Mouse (Mus musculus): ENCODE measurements around the gene Lix1l. TPM values are rescaled to one million over a fixed set of nuclear protein-coding genes. Genes with fewer than 3 reads are reported as not detected.

The Lix1l gene
- polyA plus RNA-seq (2016; fragmentation: Nextera tagmentation; extraction: Ambion mirVana), result 5.7 and 6.8 TPM in 2 replicates

GRCm38 (mm10) chr3:96600639-96601250 lies at the start of gene Lix1l:
Lix1l (plus strand) TSS chr3:96601149.
- peaks cover 28% of the 10 kb centered on the region for H3K27me3 ChIP-seq
- peak within 1 kb of the TSS; percentile 94 for H3K27ac ChIP-seq
- peaks cover 55% of the 10 kb centered on the region for H3K4me1 ChIP-seq (replicated peaks)
- peak within 1 kb of the TSS; percentile 87 for H3K4me3 ChIP-seq (replicated peaks)
- no peaks in the 10 kb centered on the region for H3K9me3 ChIP-seq
- H3K36me3 ChIP-seq, result peaks cover 10% of the 10 kb centered on the region; the same call in 1 of the 2 replicates
- peak; percentile 94 for ATAC-seq (ENCODE audit: insufficient number of reproducible peaks, insufficient read depth, low FRiP score, low TSS enrichment, low read depth)
- H3K4me2 ChIP-seq, result peak within 1 kb of the TSS; percentile 78
- WGBS, result 2% methylated on average over 27 of the region's 27 CpGs
- peak within 1 kb of the TSS; percentile 96 for H3K9ac ChIP-seq (replicated peaks)

GRCm38 (mm10) chr3:96551203-96551602 lies 49.7 kb upstream of the Lix1l start:
- Histone ChIP-seq H3K4me2 (no peak overlapping the region), H3K27ac (peak overlapping the region; percentile 35; the same call in 1 of the 2 replicates), H3K9ac (replicated peaks) (no peak overlapping the region), H3K4me3 (replicated peaks) (no peak overlapping the region), H3K9me3 (no peaks in the 10 kb centered on the region), H3K4me1 (replicated peaks) (peaks cover 28% of the 10 kb centered on the region), H3K27me3 (no peaks in the 10 kb centered on the region), H3K36me3 (no peaks in the 10 kb centered on the region)
- ATAC-seq (ENCODE audit: insufficient number of reproducible peaks, insufficient read depth, low FRiP score, low TSS enrichment, low read depth), result no peak
- 22% methylated on average over 8 of the region's 8 CpGs for WGBS

GRCm38 (mm10) chr3:96551890-96552289 lies 49.1 kb upstream of the Lix1l start:
- Histone ChIP-seq H3K36me3 (no peaks in the 10 kb centered on the region), H3K4me1 (replicated peaks) (peaks cover 34% of the 10 kb centered on the region), H3K9me3 (no peaks in the 10 kb centered on the region), H3K4me2 (no peak overlapping the region), H3K9ac (replicated peaks) (no peak overlapping the region), H3K27me3 (no peaks in the 10 kb centered on the region), H3K27ac (no peak overlapping the region), H3K4me3 (replicated peaks) (no peak overlapping the region)
- ATAC-seq (ENCODE audit: insufficient number of reproducible peaks, insufficient read depth, low FRiP score, low TSS enrichment, low read depth), result no peak
- WGBS, result 70% methylated on average over 7 of the region's 7 CpGs

GRCm38 (mm10) chr3:96553601-96554000 lies 47.3 kb upstream of the Lix1l start:
- ATAC-seq (ENCODE audit: insufficient number of reproducible peaks, insufficient read depth, low FRiP score, low TSS enrichment, low read depth), result no peak
- H3K27ac ChIP-seq, result no peak overlapping the region
- WGBS, result 75% methylated on average over 6 of the region's 6 CpGs
- no peak overlapping the region for H3K9ac ChIP-seq (replicated peaks)
- H3K4me1 ChIP-seq (replicated peaks), result peaks cover 32% of the 10 kb centered on the region
- H3K27me3 ChIP-seq, result no peaks in the 10 kb centered on the region
- H3K4me2 ChIP-seq, result no peak overlapping the region
- no peaks in the 10 kb centered on the region for H3K9me3 ChIP-seq
- no peaks in the 10 kb centered on the region for H3K36me3 ChIP-seq
- no peak overlapping the region for H3K4me3 ChIP-seq (replicated peaks)

- Histone ChIP-seq H3K4me3 (replicated peaks) (no peak overlapping the region), H3K9ac (replicated peaks) (no peak overlapping the region), H3K4me2 (no peak overlapping the region), H3K4me1 (replicated peaks) (peaks cover 38% of the 10 kb centered on the region), H3K27ac (no peak overlapping the region), H3K9me3 (no peaks in the 10 kb centered on the region), H3K27me3 (no peaks in the 10 kb centered on the region), H3K36me3 (peaks cover under 1% of the 10 kb centered on the region)
- whole genome bisulfite sequencing, result 80% methylated on average over 6 of the region's 6 CpGs
- ATAC-seq (ENCODE audit: insufficient number of reproducible peaks, insufficient read depth, low FRiP score, low TSS enrichment, low read depth), result no peak
Observed at GRCm38 (mm10) chr3:96554251-96554650, 46.7 kb upstream of the Lix1l start.

- H3K27ac ChIP-seq, result peak overlapping the region; percentile 86
- no peaks in the 10 kb centered on the region for H3K27me3 ChIP-seq
- 50% methylated on average over 12 of the region's 12 CpGs for WGBS
- H3K9me3 ChIP-seq, result no peaks in the 10 kb centered on the region
- ATAC-seq (ENCODE audit: insufficient number of reproducible peaks, insufficient read depth, low FRiP score, low TSS enrichment, low read depth), result no peak
- peaks cover 10% of the 10 kb centered on the region for H3K36me3 ChIP-seq
- H3K4me1 ChIP-seq (replicated peaks), result peaks cover 47% of the 10 kb centered on the region
- H3K4me2 ChIP-seq, result no peak overlapping the region
- no peak overlapping the region; the same call in 1 of the 2 replicates for H3K9ac ChIP-seq (replicated peaks)
- no peak overlapping the region for H3K4me3 ChIP-seq (replicated peaks)
Observed at GRCm38 (mm10) chr3:96555041-96555596, 45.8 kb upstream of the Lix1l start.

GRCm38 (mm10) chr3:96555999-96556614 lies 44.8 kb upstream of the Lix1l start:
- H3K4me3 ChIP-seq (replicated peaks), result peak overlapping the region; percentile 65
- H3K27me3 ChIP-seq, result no peaks in the 10 kb centered on the region
- peak overlapping the region; percentile 76 for H3K4me2 ChIP-seq
- peak overlapping the region; percentile 71; the same call in 1 of the 2 replicates for H3K9ac ChIP-seq (replicated peaks)
- H3K9me3 ChIP-seq, result no peaks in the 10 kb centered on the region
- H3K36me3 ChIP-seq, result peaks cover 19% of the 10 kb centered on the region
- 83% methylated on average over 15 of the region's 15 CpGs for WGBS
- no peak for ATAC-seq (ENCODE audit: insufficient number of reproducible peaks, insufficient read depth, low FRiP score, low TSS enrichment, low read depth)
- peak overlapping the region; percentile 90 for H3K27ac ChIP-seq
- peaks cover 54% of the 10 kb centered on the region for H3K4me1 ChIP-seq (replicated peaks)

GRCm38 (mm10) chr3:96556651-96557635 lies 44.0 kb upstream of the Lix1l start:
- Histone ChIP-seq H3K4me2 (peak overlapping the region; percentile 76), H3K36me3 (peaks cover 24% of the 10 kb centered on the region), H3K4me1 (replicated peaks) (peaks cover 51% of the 10 kb centered on the region), H3K27ac (peak overlapping the region; percentile 90), H3K9me3 (no peaks in the 10 kb centered on the region), H3K27me3 (no peaks in the 10 kb centered on the region), H3K4me3 (replicated peaks) (peak overlapping the region; percentile 65), H3K9ac (replicated peaks) (peak overlapping the region; percentile 71)
- WGBS, result 10% methylated on average over 22 of the region's 22 CpGs
- no peak for ATAC-seq (ENCODE audit: insufficient number of reproducible peaks, insufficient read depth, low FRiP score, low TSS enrichment, low read depth)

GRCm38 (mm10) chr3:96557694-96558093 lies 43.3 kb upstream of the Lix1l start, which contains the start of gene Txnip:
Txnip (plus strand) TSS chr3:96557957.
- peak within 1 kb of the TSS; percentile 90 for H3K27ac ChIP-seq
- peaks cover 51% of the 10 kb centered on the region for H3K4me1 ChIP-seq (replicated peaks)
- H3K36me3 ChIP-seq, result peaks cover 24% of the 10 kb centered on the region
- H3K4me2 ChIP-seq, result peak within 1 kb of the TSS; percentile 76
- H3K9me3 ChIP-seq, result no peaks in the 10 kb centered on the region
- ATAC-seq (ENCODE audit: insufficient number of reproducible peaks, insufficient read depth, low FRiP score, low TSS enrichment, low read depth), result peak; percentile 99
- H3K27me3 ChIP-seq, result no peaks in the 10 kb centered on the region
- H3K9ac ChIP-seq (replicated peaks), result peak within 1 kb of the TSS; percentile 74
- peak within 1 kb of the TSS; percentile 65 for H3K4me3 ChIP-seq (replicated peaks)
- under 1% methylated on average over 26 of the region's 26 CpGs for WGBS

GRCm38 (mm10) chr3:96558159-96558558 lies 42.8 kb upstream of the Lix1l start:
- Histone ChIP-seq H3K4me2 (peak overlapping the region; percentile 76), H3K9ac (replicated peaks) (peak overlapping the region; percentile 74), H3K9me3 (no peaks in the 10 kb centered on the region), H3K27ac (peak overlapping the region; percentile 89), H3K4me3 (replicated peaks) (peak overlapping the region; percentile 65), H3K27me3 (no peaks in the 10 kb centered on the region), H3K4me1 (replicated peaks) (peaks cover 51% of the 10 kb centered on the region), H3K36me3 (peaks cover 24% of the 10 kb centered on the region)
- no peak for ATAC-seq (ENCODE audit: insufficient number of reproducible peaks, insufficient read depth, low FRiP score, low TSS enrichment, low read depth)
- under 1% methylated on average over 17 of the region's 17 CpGs for WGBS
